Mouse (Mus musculus): Measurements from ENCODE around the gene Ltbp1. TPM values are rescaled to one million over a fixed set of nuclear protein-coding genes. Genes with fewer than 3 reads are reported as not detected.

The Ltbp1 gene
- polyA plus RNA-seq, 1 experiment, result 5.0 TPM

- Histone ChIP-seq H3K4me3 (ENCODE audit: insufficient read depth, low read depth, low read length) (no peak overlapping the region), H3K27ac (replicated peaks; ENCODE audit: low read depth, low read length) (no peak overlapping the region), H3K4me1 (ENCODE audit: control insufficient read depth, insufficient read depth, insufficient read length, low read length) (no peaks in the 10 kb centered on the region)
These were observed 411.5 kb downstream of the Ltbp1 start for GRCm38 (mm10) chr17:75416861-75417260.

GRCm38 (mm10) chr17:75434152-75434551, 428.8 kb downstream of the Ltbp1 start:
- Histone ChIP-seq H3K27ac (replicated peaks; ENCODE audit: low read depth, low read length) (no peak overlapping the region), H3K4me1 (ENCODE audit: control insufficient read depth, insufficient read depth, insufficient read length, low read length) (peaks cover 11% of the 10 kb centered on the region; the same call in 1 of the 2 replicates), H3K4me3 (ENCODE audit: insufficient read depth, low read depth, low read length) (no peak overlapping the region)

GRCm38 (mm10) chr17:75434871-75435270, 429.5 kb downstream of the Ltbp1 start:
- no peak overlapping the region for H3K27ac ChIP-seq (replicated peaks; ENCODE audit: low read depth, low read length)
- H3K4me3 ChIP-seq (ENCODE audit: insufficient read depth, low read depth, low read length), result no peak overlapping the region
- peaks cover 12% of the 10 kb centered on the region; the same call in 1 of the 2 replicates for H3K4me1 ChIP-seq (ENCODE audit: control insufficient read depth, insufficient read depth, insufficient read length, low read length)

GRCm38 (mm10) chr17:75435599-75435998, 430.2 kb downstream of the Ltbp1 start, which contains the start of gene Rasgrp3:
TSS of gene Rasgrp3 (plus strand) at chr17:75435896.
- peak within 1 kb of the TSS; percentile 99 for H3K27ac ChIP-seq (replicated peaks; ENCODE audit: low read depth, low read length)
- peak within 1 kb of the TSS; percentile 75 for H3K4me3 ChIP-seq (ENCODE audit: insufficient read depth, low read depth, low read length)
- H3K4me1 ChIP-seq (ENCODE audit: control insufficient read depth, insufficient read depth, insufficient read length, low read length), result peaks cover 14% of the 10 kb centered on the region; the same call in 1 of the 2 replicates

- Histone ChIP-seq H3K4me3 (ENCODE audit: insufficient read depth, low read depth, low read length) (peak overlapping the region; percentile 75), H3K27ac (replicated peaks; ENCODE audit: low read depth, low read length) (peak overlapping the region; percentile 99), H3K4me1 (ENCODE audit: control insufficient read depth, insufficient read depth, insufficient read length, low read length) (peaks cover 15% of the 10 kb centered on the region; the same call in 1 of the 2 replicates)
These were observed 430.7 kb downstream of the Ltbp1 start for GRCm38 (mm10) chr17:75436095-75436494.

- peak overlapping the region; percentile 79 for H3K27ac ChIP-seq (replicated peaks; ENCODE audit: low read depth, low read length)
These were observed 431.5 kb downstream of the Ltbp1 start for GRCm38 (mm10) chr17:75436819-75437218.

GRCm38 (mm10) chr17:75437239-75437750, 431.9 kb downstream of the Ltbp1 start:
- peak overlapping the region; percentile 89 for H3K27ac ChIP-seq (replicated peaks; ENCODE audit: low read depth, low read length)
- H3K4me1 ChIP-seq (ENCODE audit: control insufficient read depth, insufficient read depth, insufficient read length, low read length), result peaks cover 19% of the 10 kb centered on the region; the same call in 1 of the 2 replicates

More at GRCm38 (mm10) chr17:75436819-75437218, 431.5 kb downstream of the Ltbp1 start:
- peaks cover 19% of the 10 kb centered on the region; the same call in 1 of the 2 replicates for H3K4me1 ChIP-seq (ENCODE audit: control insufficient read depth, insufficient read depth, insufficient read length, low read length)
- peak overlapping the region; percentile 75 for H3K4me3 ChIP-seq (ENCODE audit: insufficient read depth, low read depth, low read length)

GRCm38 (mm10) chr17:75438162-75438561, 432.8 kb downstream of the Ltbp1 start:
- H3K4me1 ChIP-seq (ENCODE audit: control insufficient read depth, insufficient read depth, insufficient read length, low read length), result peaks cover 23% of the 10 kb centered on the region
- H3K4me3 ChIP-seq (ENCODE audit: insufficient read depth, low read depth, low read length), result peak overlapping the region; percentile 44
- H3K27ac ChIP-seq (replicated peaks; ENCODE audit: low read depth, low read length), result peak overlapping the region; percentile 13; the same call in 1 of the 2 replicates

More at GRCm38 (mm10) chr17:75437239-75437750, 431.9 kb downstream of the Ltbp1 start:
- peak overlapping the region; percentile 75 for H3K4me3 ChIP-seq (ENCODE audit: insufficient read depth, low read depth, low read length)

- Histone ChIP-seq H3K4me1 (ENCODE audit: control insufficient read depth, insufficient read depth, insufficient read length, low read length) (peaks cover 26% of the 10 kb centered on the region), H3K4me3 (ENCODE audit: insufficient read depth, low read depth, low read length) (peak overlapping the region; percentile 44), H3K27ac (replicated peaks; ENCODE audit: low read depth, low read length) (peak overlapping the region; percentile 69)
These were observed 433.7 kb downstream of the Ltbp1 start for GRCm38 (mm10) chr17:75439062-75439461.

GRCm38 (mm10) chr17:75440619-75441018, 435.3 kb downstream of the Ltbp1 start:
- Histone ChIP-seq H3K4me1 (ENCODE audit: control insufficient read depth, insufficient read depth, insufficient read length, low read length) (peaks cover 22% of the 10 kb centered on the region), H3K4me3 (ENCODE audit: insufficient read depth, low read depth, low read length) (no peak overlapping the region; the same call in 1 of the 2 replicates), H3K27ac (replicated peaks; ENCODE audit: low read depth, low read length) (peak overlapping the region; percentile 18; the same call in 1 of the 2 replicates)

GRCm38 (mm10) chr17:75441260-75441830, 436.0 kb downstream of the Ltbp1 start:
- peaks cover 22% of the 10 kb centered on the region for H3K4me1 ChIP-seq (ENCODE audit: control insufficient read depth, insufficient read depth, insufficient read length, low read length)
- peak overlapping the region; percentile 57 for H3K27ac ChIP-seq (replicated peaks; ENCODE audit: low read depth, low read length)
- H3K4me3 ChIP-seq (ENCODE audit: insufficient read depth, low read depth, low read length), result no peak overlapping the region
